Mouse (Mus musculus): ENCODE results near the gene Plod3. TPM values are rescaled to one million over a fixed set of nuclear protein-coding genes. Genes with fewer than 3 reads are reported as not detected.

Plod3 gene
- total and polyA plus RNA-seq, 3 experiments, result 56.0 to 62.8 TPM; not detected in 1

GRCm38 (mm10) chr5:136953015-136953414, 33.8 kb upstream of the Plod3 start, which contains the start of gene Fis1:
Fis1 (plus strand) TSS chr5:136953275.
- H3K27ac ChIP-seq (ENCODE audit: control insufficient read depth, low read depth, low read length), result peak within 1 kb of the TSS; percentile 78
- TF ChIP-seq ZNF384 (IDR thresholded peaks at IDR 0.05; ENCODE audit: low read depth, low read length) (no peak), ZC3H11A (IDR thresholded peaks at IDR 0.05; ENCODE audit: low read depth, low read length) (no peak), MXI1 (IDR thresholded peaks at IDR 0.05; ENCODE audit: low read depth, low read length) (peak; percentile 94), USF2 (IDR thresholded peaks at IDR 0.05; ENCODE audit: borderline replicate concordance in 1 of 2, insufficient read depth in 1 of 2, low read depth in 1 of 2, low read length in 2 of 2) (no peak), CHD1 (IDR thresholded peaks at IDR 0.05; ENCODE audit: low read depth, low read length) (no peak; the same call in 1 of the 2 replicates), EP300 (IDR thresholded peaks at IDR 0.05; ENCODE audit: low read depth in 1 of 2, low read length in 2 of 2) (peak in 1 of 2 experiments; percentile 14; a peak in 1 of 4 replicates), TAL1 (IDR thresholded peaks at IDR 0.05; ENCODE audit: low read length) (no peak), USF1 (IDR thresholded peaks at IDR 0.05; ENCODE audit: low read depth, low read length) (no peak), NRF1 (IDR thresholded peaks at IDR 0.05; ENCODE audit: insufficient read depth, low read depth, low read length, poor library complexity, severe bottlenecking) (peak; percentile 91), SMC3 (IDR thresholded peaks at IDR 0.05; ENCODE audit: low read depth, low read length) (no peak), NELFE (IDR thresholded peaks at IDR 0.05; ENCODE audit: low read depth, low read length) (peak; percentile 87), ETS1 (IDR thresholded peaks at IDR 0.05; ENCODE audit: low read depth, low read length) (no peak), ELF1 (IDR thresholded peaks at IDR 0.05; ENCODE audit: low read depth, low read length) (peak; percentile 98), TCF12 (IDR thresholded peaks at IDR 0.05; ENCODE audit: low read depth, low read length) (peak; percentile 62), TBP (IDR thresholded peaks at IDR 0.05; ENCODE audit: low read depth, low read length) (peak; percentile 81), HCFC1 (IDR thresholded peaks at IDR 0.05; ENCODE audit: low read depth, low read length) (peak; percentile 92), JUND (IDR thresholded peaks at IDR 0.05; ENCODE audit: low read depth, low read length) (no peak), SIN3A (IDR thresholded peaks at IDR 0.05; ENCODE audit: low read length) (peak; percentile 97), GATA1 (IDR thresholded peaks at IDR 0.05; ENCODE audit: low read depth, low read length) (no peak), GABPA (IDR thresholded peaks at IDR 0.05; ENCODE audit: low read depth, low read length) (peak; percentile 73; the same call in 1 of the 2 replicates), POLR2AphosphoS2 (IDR thresholded peaks at IDR 0.05; ENCODE audit: low read length) (peak; percentile 89), POLR2AphosphoS5 (IDR thresholded peaks at IDR 0.05; ENCODE audit: borderline replicate concordance, low read depth, low read length) (no peak), POLR2A (IDR thresholded peaks at IDR 0.05; ENCODE audit: control insufficient read depth in 1 of 2, insufficient read depth in 1 of 2, low read depth in 1 of 2, low read length in 2 of 2, poor library complexity in 1 of 2) (peak; percentile 42 to 93; a peak in 3 of 4 replicates), KAT2A (conservative IDR thresholded peaks at IDR 0.05; ENCODE audit: low read depth, low read length) (peak; percentile 63; the same call in 1 of the 2 replicates), ZKSCAN1 (IDR thresholded peaks at IDR 0.05; ENCODE audit: low read depth, low read length) (no peak), MAZ (IDR thresholded peaks at IDR 0.05; ENCODE audit: low read depth, low read length) (0 out of 2 replicates have a peak, but pooled peaks have one; percentile 53), CTCF (IDR thresholded peaks at IDR 0.05 in 2 of 3, conservative IDR thresholded peaks at IDR 0.05 in 1 of 3; ENCODE audit: control insufficient read depth in 1 of 3, insufficient read depth in 1 of 3, low read depth in 2 of 3, low read length in 3 of 3, poor library complexity in 1 of 3, severe bottlenecking in 1 of 3) (no peak), ZMIZ1 (IDR thresholded peaks at IDR 0.05; ENCODE audit: low read depth, low read length) (0 out of 2 replicates have a peak, but pooled peaks have one; percentile 89), E2F4 (IDR thresholded peaks at IDR 0.05; ENCODE audit: borderline replicate concordance, low read depth, low read length) (no peak), MEF2A (IDR thresholded peaks at IDR 0.05; ENCODE audit: extremely low read depth, insufficient replicate concordance, low read depth, low read length, poor library complexity, severe bottlenecking) (no peak), BHLHE40 (IDR thresholded peaks at IDR 0.05; ENCODE audit: borderline replicate concordance, low read depth, low read length) (no peak), MAX (IDR thresholded peaks at IDR 0.05; ENCODE audit: low read length) (peak; percentile 72), MAFK (IDR thresholded peaks at IDR 0.05; ENCODE audit: borderline replicate concordance, low read depth, low read length) (no peak), MYC (IDR thresholded peaks at IDR 0.05; ENCODE audit: low read depth, low read length) (peak; percentile 85), MYB (IDR thresholded peaks at IDR 0.05; ENCODE audit: low read depth, low read length) (peak; percentile 54), RCOR1 (IDR thresholded peaks at IDR 0.05; ENCODE audit: low read depth, low read length) (no peak), CHD2 (IDR thresholded peaks at IDR 0.05; ENCODE audit: low read length) (no peak)
- peaks cover 25% of the 10 kb centered on the region for H3K79me2 ChIP-seq (ENCODE audit: control insufficient read depth, insufficient read depth, low read length, poor library complexity)
- peak within 1 kb of the TSS; percentile 94 to 95 for H3K4me3 ChIP-seq (ENCODE audit: control insufficient read depth in 1 of 2, insufficient read depth in 1 of 2, low read depth in 2 of 2, low read length in 2 of 2)
- H3K9ac ChIP-seq (ENCODE audit: control insufficient read depth, low read depth, low read length, poor library complexity, severe bottlenecking), result peak within 1 kb of the TSS; percentile 88
- peaks cover 0 to 19% of the 10 kb centered on the region in 2 experiments; a peak in 2 of 4 replicates for H3K4me1 ChIP-seq (ENCODE audit: control insufficient read depth in 1 of 2, insufficient read depth in 2 of 2, low read length in 2 of 2)
- peak; percentile 98 for DNase-seq (ENCODE audit: low read depth, low spot score)
- no peaks in the 10 kb centered on the region for H3K27me3 ChIP-seq (ENCODE audit: control insufficient read depth in 1 of 2, insufficient read depth in 2 of 2, low read length in 2 of 2)
- H3K36me3 ChIP-seq (ENCODE audit: control insufficient read depth in 1 of 2, insufficient read depth in 2 of 2, low read length in 2 of 2), result peaks cover 0 to 14% of the 10 kb centered on the region in 2 experiments; a peak in 2 of 4 replicates
- no peaks in the 10 kb centered on the region for H3K9me3 ChIP-seq (replicated peaks; ENCODE audit: insufficient read depth, low read length)
